Mouse (Mus musculus) G1E (cell line): ENCODE results near the gene Rpl36.

Experiments used
- CTCF ChIP-seq: IDR thresholded peaks from 2 replicates; pipeline ENCODE4 v1.5.1; 2012; ENCODE audit warnings: low read depth, low read length, inconsistent platforms, mixed read lengths
- GATA1 ChIP-seq: IDR thresholded peaks from 2 replicates; pipeline ENCODE4 v1.6.1; 2012; ENCODE audit warnings: borderline replicate concordance, low read length, inconsistent platforms, mixed read lengths

DNA sequence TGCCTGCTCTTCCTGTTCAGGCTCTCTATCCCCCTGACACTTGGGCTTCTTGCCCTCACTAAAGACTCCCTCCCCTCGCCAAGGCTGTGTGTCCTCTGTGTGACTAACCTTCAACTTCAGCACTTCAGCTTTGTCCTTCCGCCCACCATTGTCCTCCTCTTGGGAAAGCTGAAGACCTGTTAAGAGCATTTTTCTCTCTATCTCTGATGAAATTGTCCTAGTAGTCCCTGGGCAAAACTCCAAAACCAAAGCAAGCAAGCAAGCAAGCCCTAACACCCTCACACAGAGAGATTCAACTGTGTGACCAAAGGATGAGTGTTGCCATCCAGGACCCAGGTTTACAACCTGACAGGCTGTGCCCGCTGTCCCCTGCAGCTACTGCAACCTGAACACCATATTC is 50.4 kb downstream of the Rpl36 start:
- TF ChIP-seq GATA1 = no peak
- no peak for TF ChIP-seq CTCF
